Mouse (Mus musculus): ENCODE data around the gene Vsig8. TPM values are rescaled to one million over a fixed set of nuclear protein-coding genes. Genes with fewer than 3 reads are reported as not detected.

Gene Vsig8
- polyA plus RNA-seq, 1 experiment from 2014 or later = 0.12 TPM

DNA sequence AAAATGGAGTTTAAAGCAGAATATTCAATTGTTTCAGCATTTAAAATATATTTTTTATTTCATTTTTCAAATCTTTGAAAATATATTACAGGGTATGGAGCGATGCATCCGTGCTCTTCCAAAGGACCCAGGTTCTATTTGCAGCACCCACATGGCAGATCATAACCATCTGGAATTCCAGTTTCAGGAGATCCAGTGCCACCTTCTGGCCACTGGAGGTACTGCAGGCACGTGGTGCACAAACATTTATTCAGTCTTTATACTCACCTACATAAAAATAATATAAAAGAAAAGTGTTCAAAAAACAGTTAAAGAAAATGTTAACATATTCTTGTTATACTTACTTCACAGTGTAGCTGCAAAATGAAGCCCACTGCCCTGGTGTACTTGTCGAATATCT lies 37.7 kb upstream of the Vsig8 start:
- DNase-seq (ENCODE audit: low spot score) = no peak
- WGBS = 75% methylated on average over 4 of the region's 4 CpGs
- peaks cover 33% of the 10 kb centered on the region for H3K4me1 ChIP-seq

DNA sequence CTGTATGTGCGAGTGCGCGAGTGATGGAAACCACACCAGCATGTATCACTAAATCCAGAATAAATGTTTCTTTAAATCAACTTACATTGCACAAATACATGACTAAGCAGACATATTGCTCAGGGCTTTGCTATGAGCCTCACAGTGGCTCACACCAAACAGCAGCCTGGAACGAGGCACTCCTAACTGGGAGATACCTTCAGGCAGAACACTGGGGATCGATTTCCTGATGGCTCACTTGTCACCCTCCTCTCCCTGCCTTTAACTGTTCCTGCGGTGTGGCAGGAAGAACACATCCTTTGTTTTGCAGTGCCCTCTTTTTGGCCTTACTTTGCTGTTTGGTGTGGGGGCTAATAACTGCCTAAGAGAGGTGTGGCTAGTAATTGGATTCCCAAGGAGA lies 36.1 kb upstream of the Vsig8 start:
- Histone ChIP-seq H3K27ac (replicated peaks) (peak overlapping the region; percentile 71; the same call in 1 of the 2 replicates), H3K4me3 (no peak overlapping the region), H3K9me3 (peaks cover 6% of the 10 kb centered on the region; the same call in 1 of the 2 replicates), H3K27me3 (replicated peaks; ENCODE audit: low read depth, poor library complexity, severe bottlenecking) (peaks cover 13% of the 10 kb centered on the region; the same call in 1 of the 2 replicates), H3K36me3 (replicated peaks) (no peaks in the 10 kb centered on the region), H3K4me1 (peaks cover 25% of the 10 kb centered on the region)
- DNase-seq (ENCODE audit: low spot score) = no peak
- WGBS = 57% methylated on average over 6 of the region's 6 CpGs

More for the DNA sequence above, 37.7 kb upstream of the Vsig8 start:
- Histone ChIP-seq H3K9me3 (peaks cover 6% of the 10 kb centered on the region; the same call in 1 of the 2 replicates), H3K36me3 (replicated peaks) (no peaks in the 10 kb centered on the region), H3K4me3 (no peak overlapping the region), H3K27ac (replicated peaks) (no peak overlapping the region), H3K27me3 (replicated peaks; ENCODE audit: low read depth, poor library complexity, severe bottlenecking) (peaks cover 16% of the 10 kb centered on the region; the same call in 1 of the 2 replicates)

DNA sequence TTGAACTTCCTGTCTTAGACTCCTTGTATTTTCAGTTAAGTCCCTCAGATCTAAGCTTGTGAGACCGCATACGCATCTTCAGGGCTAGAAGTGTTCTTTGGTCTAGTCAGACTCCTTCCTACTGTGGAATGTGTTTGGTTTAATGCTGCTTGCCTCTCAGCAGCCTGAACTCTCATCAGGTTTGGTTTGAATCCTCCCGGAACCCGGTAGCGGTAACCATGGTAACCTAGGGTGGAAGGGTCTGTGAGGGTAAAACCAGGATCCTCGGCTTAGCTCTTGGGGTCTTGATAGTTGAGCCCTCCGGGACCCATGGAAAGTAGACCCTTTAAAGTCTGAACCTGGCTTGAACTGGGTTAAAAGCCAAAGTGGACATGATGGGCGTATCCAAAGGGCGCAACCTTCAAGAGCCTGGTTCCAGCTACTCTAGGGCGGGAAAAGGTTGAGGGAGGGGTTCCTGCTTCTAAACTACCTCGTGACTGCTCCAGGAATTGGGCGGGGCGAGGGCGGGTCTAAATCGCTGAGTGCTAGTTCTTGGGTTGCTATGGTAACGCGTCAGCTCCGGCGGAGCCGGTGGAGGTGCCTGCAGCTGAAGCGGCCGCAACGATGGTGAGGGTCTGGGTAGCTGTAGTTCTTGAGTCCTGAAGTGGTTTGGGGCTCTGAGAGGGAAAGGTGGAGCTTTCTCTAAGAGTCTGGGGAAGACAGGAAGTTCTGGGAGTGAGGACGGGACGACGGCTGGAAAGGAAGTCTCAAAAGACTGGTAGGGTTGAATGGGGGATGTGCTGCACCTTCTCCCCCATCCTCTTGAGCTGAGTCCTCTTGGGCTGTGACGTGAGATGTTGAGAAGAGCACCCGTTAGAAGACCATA lies 34.9 kb upstream of the Vsig8 start, which contains the start of gene Cfap45:
Gene Cfap45 (plus strand): TSS at position 226 of the 865 bp plus-strand sequence.
- Histone ChIP-seq H3K9me3 (peaks cover 6% of the 10 kb centered on the region; the same call in 1 of the 2 replicates), H3K4me3 (peak within 1 kb of the TSS; percentile 48), H3K36me3 (replicated peaks) (no peaks in the 10 kb centered on the region), H3K27me3 (replicated peaks; ENCODE audit: low read depth, poor library complexity, severe bottlenecking) (peaks cover 13% of the 10 kb centered on the region; the same call in 1 of the 2 replicates), H3K27ac (replicated peaks) (peak within 1 kb of the TSS; percentile 71), H3K4me1 (peaks cover 33% of the 10 kb centered on the region)
- WGBS = 3% methylated on average over 28 of the region's 28 CpGs
- DNase-seq (ENCODE audit: low spot score) = peak; percentile 95

DNA sequence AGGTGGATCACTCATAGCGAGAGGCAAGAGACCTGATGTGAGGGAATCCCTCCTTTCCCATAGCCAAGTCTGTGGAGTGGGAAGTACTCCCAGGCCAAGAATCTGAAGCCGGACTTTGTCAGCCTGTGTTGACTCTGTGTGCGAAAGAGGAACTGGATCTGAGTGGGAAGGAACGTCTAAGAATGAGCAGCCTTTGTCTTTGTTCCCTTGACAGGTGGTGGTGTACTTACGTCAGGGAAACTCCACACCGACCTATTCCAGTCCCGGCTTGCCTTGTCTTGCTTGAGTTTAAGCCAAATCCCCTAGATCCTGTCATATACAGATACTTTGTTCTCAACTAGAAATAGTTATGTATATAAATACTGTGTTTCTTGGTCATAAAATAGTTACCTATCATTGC lies 33.2 kb upstream of the Vsig8 start:
- H3K9me3 ChIP-seq = peaks cover 2% of the 10 kb centered on the region; the same call in 1 of the 2 replicates
- no peak overlapping the region for H3K27ac ChIP-seq (replicated peaks)
- no peak overlapping the region for H3K4me3 ChIP-seq
- H3K36me3 ChIP-seq (replicated peaks) = no peaks in the 10 kb centered on the region
- no peak for DNase-seq (ENCODE audit: low spot score)
- peaks cover 30% of the 10 kb centered on the region for H3K27me3 ChIP-seq (replicated peaks; ENCODE audit: low read depth, poor library complexity, severe bottlenecking)
- peaks cover 38% of the 10 kb centered on the region for H3K4me1 ChIP-seq
- WGBS = 63% methylated on average over 7 of the region's 7 CpGs

DNA sequence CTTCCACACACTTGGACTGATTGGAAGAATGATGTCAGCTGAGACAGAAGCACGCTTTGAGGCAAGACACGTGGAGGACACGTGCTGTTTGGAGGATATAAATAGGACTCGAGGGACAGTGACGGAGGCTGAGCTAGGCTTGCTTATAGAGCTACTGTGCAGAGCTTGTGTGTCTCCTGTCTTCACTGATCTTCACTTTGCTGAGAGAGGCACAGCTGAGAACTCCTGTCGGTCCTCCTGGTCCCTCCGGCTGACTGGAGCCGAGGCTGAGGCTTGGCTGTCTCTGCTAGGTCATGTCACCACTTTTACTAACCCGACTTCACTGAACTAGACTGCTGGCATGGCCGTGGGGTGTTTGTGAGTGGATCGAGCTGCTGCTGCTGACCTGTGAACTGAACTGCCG lies 32.0 kb upstream of the Vsig8 start:
- Histone ChIP-seq H3K36me3 (replicated peaks) (no peaks in the 10 kb centered on the region), H3K4me3 (no peak overlapping the region), H3K27ac (replicated peaks) (no peak overlapping the region), H3K9me3 (no peaks in the 10 kb centered on the region), H3K27me3 (replicated peaks; ENCODE audit: low read depth, poor library complexity, severe bottlenecking) (peaks cover 36% of the 10 kb centered on the region), H3K4me1 (peaks cover 38% of the 10 kb centered on the region)
- WGBS = 73% methylated on average over 12 of the region's 12 CpGs
- no peak for DNase-seq (ENCODE audit: low spot score)

DNA sequence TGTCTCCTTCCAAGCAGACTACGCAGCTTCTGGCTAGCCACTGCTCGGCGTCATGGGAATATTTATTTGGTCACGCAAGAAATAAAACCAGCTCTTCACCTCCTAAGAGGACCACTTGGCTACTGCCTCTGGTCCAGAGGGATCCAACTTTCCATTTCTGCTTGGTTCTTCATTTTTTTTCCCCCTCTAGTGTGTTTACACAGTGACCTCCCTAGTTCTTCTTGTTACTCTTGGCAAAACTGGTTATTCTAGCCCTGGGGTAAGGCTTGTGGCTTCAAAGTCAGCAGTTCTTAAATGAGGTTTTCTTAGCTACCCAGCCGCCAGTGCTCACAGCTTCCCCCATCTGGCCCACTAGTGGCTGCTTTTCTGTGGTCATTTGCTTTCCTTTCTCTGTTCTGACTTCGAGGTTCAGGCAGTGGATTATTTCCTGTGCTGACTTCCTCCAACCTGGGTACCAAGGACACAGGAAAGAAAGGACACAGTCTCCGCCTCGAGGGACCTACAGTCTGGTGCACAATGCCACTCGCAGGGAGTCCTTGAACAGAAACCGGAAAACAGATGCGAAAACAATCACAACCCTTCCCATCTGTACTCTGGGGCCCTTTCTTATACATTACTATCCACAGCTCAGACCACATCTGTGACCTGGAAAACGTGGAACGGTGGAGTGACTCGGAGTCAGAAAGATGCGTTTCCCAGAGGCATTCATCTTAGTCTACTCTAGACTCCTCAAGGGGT lies 30.5 kb upstream of the Vsig8 start:
- H3K9me3 ChIP-seq = no peaks in the 10 kb centered on the region
- H3K4me3 ChIP-seq = no peak overlapping the region
- peak overlapping the region; percentile 4; the same call in 1 of the 2 replicates for H3K27ac ChIP-seq (replicated peaks)
- peak; percentile 43 for DNase-seq (ENCODE audit: low spot score)
- H3K4me1 ChIP-seq = peaks cover 36% of the 10 kb centered on the region
- WGBS = 45% methylated on average over 15 of the region's 15 CpGs
- H3K36me3 ChIP-seq (replicated peaks) = no peaks in the 10 kb centered on the region
- H3K27me3 ChIP-seq (replicated peaks; ENCODE audit: low read depth, poor library complexity, severe bottlenecking) = peaks cover 38% of the 10 kb centered on the region

DNA sequence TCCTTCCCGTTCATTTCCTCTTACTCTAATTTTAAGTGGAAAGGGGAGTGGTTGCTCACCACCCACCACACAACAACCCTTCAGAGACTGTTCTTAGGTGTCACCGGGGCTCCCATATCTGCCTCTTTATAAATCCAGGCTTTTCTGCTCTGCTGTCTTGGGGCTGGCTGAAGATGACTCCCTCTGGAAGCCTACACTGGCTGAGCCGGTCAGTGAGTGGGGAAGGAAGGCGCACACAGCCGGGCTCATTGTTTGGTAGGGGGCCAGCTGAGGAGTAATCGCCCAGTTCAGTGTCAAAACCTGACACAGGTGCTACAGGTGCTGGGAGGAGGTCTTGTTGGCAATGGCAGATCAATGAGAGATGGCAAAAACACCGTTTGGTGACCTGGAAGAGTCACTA lies 29.8 kb upstream of the Vsig8 start:
- 65% methylated on average over 7 of the region's 7 CpGs for WGBS
- Histone ChIP-seq H3K4me3 (no peak overlapping the region), H3K27ac (replicated peaks) (peak overlapping the region; percentile 4; the same call in 1 of the 2 replicates), H3K27me3 (replicated peaks; ENCODE audit: low read depth, poor library complexity, severe bottlenecking) (peaks cover 46% of the 10 kb centered on the region), H3K4me1 (peaks cover 37% of the 10 kb centered on the region), H3K9me3 (no peaks in the 10 kb centered on the region), H3K36me3 (replicated peaks) (no peaks in the 10 kb centered on the region)
- DNase-seq (ENCODE audit: low spot score) = no peak

DNA sequence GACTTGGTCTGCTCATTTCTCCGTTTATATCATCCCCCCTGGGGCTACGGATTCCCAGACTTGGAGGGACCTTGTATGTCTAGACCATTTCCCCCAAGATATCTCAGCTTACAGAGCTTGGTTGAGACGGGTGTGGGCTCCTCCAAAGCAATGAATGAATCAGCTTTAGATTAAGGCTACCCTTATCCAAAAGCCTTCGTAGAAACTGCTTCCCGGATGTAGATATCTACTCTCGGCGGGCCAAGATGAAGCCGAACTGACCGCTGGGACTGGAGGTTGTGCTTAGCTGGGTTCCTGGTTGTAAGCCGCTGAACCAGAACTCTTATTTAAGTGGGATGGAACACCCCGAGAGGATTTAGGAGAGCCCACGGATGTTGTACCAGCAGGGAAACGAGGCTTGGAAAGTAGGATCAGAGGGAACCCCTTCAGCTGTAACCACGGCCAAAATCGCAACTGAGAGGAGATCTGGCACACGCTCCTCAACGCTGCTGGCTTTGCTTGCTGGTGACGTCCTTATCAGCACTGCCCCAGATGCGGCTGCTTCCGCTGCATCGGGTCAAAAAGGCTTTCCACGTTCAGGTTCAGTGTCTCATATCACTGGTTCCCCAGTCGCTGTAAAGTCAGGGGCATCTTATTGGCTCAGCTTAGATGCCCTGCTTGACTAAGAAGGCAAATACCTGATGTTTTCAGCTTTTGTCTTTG lies 29.2 kb upstream of the Vsig8 start:
- Histone ChIP-seq H3K4me1 (peaks cover 37% of the 10 kb centered on the region), H3K36me3 (replicated peaks) (no peaks in the 10 kb centered on the region), H3K9me3 (no peaks in the 10 kb centered on the region), H3K27ac (replicated peaks) (no peak overlapping the region), H3K4me3 (no peak overlapping the region), H3K27me3 (replicated peaks; ENCODE audit: low read depth, poor library complexity, severe bottlenecking) (peaks cover 47% of the 10 kb centered on the region)
- 76% methylated on average over 23 of the region's 23 CpGs for WGBS
- DNase-seq (ENCODE audit: low spot score) = no peak

DNA sequence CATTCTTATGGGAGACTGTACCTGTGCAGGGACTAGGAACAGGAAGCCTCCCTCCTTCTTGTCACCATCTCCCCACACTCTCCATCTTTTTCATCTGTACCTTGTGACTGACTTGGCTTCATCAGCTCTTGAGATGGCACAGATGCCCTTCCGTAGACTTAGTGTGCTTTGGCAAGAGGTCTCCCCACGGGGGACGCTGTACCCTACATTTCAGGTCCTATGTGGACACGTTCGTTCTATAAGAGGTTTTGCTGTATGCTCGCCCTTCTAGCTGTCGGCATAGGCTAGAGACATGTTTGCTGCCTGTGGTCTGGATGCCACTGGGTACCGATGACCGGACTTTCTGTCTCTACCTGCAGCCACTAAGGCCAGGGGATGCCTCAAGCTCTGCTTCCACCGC lies 28.3 kb upstream of the Vsig8 start:
- no peak for DNase-seq (ENCODE audit: low spot score)
- Histone ChIP-seq H3K27me3 (replicated peaks; ENCODE audit: low read depth, poor library complexity, severe bottlenecking) (peaks cover 54% of the 10 kb centered on the region), H3K9me3 (no peaks in the 10 kb centered on the region), H3K36me3 (replicated peaks) (no peaks in the 10 kb centered on the region), H3K27ac (replicated peaks) (no peak overlapping the region), H3K4me3 (no peak overlapping the region), H3K4me1 (peaks cover 43% of the 10 kb centered on the region)
- 89% methylated on average over 10 of the region's 10 CpGs for WGBS

DNA sequence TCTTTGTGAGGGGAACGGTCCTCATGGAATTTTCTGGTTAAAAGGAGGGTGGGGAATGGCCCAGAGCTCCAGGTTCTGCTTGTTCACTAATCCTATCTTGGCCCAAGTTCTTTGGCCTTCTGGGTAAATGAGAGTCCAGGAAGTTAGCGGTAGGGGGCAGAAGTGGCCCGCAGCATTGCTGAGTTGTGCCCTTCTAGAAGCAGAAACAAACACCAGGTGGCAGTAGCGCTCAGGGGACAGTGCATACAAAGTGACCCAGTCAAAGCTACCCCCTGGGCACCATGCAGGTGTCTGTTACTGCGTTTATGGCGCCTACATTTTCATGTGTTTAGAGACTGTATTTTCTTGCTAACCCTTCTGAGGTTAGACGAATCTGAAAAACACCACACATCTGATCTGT lies 27.0 kb upstream of the Vsig8 start:
- WGBS = 6% methylated on average over 7 of the region's 7 CpGs
- no peak overlapping the region for H3K27ac ChIP-seq (replicated peaks)
- DNase-seq (ENCODE audit: low spot score) = peak; percentile 88
- peaks cover 49% of the 10 kb centered on the region for H3K4me1 ChIP-seq
- H3K36me3 ChIP-seq (replicated peaks) = no peaks in the 10 kb centered on the region
- peaks cover 67% of the 10 kb centered on the region for H3K27me3 ChIP-seq (replicated peaks; ENCODE audit: low read depth, poor library complexity, severe bottlenecking)
- no peak overlapping the region for H3K4me3 ChIP-seq
- no peaks in the 10 kb centered on the region for H3K9me3 ChIP-seq

DNA sequence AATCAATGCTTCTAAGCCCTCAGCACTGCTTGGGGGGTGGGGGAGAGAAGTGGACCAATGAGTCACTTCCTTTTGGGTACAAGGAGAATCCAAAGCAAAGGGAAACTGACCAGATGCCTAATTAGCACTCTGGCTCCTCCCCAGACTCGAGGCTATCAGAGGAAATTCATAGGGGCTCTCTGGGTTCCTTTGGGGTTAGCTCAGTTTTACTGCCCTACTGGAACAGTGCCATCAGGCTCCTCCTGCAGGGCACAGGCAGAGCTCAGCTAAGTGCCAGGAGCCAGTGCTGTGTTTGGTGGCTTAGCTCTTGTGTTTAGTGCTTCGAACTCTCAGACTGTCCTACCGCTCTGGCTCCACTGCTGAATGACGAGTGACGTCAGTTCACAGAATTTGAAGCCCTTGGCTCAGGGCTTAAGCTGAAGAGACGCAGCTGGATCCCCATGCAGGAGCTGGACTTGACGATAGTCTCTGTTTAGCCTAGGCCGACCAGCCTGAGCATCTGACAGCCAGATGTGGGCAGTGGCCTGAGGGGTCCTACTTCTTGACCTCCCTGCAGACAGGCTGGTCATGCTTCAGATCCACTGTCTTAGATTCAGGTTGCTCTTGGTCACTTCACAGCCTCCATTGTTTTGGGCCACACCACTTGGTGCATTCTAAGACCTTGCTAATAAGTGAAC lies 25.1 kb upstream of the Vsig8 start:
- peaks cover 84% of the 10 kb centered on the region for H3K27me3 ChIP-seq (replicated peaks; ENCODE audit: low read depth, poor library complexity, severe bottlenecking)
- H3K9me3 ChIP-seq = no peaks in the 10 kb centered on the region
- 20% methylated on average over 8 of the region's 8 CpGs for WGBS
- peak; percentile 62 for DNase-seq (ENCODE audit: low spot score)
- H3K4me1 ChIP-seq = peaks cover 39% of the 10 kb centered on the region
- no peak overlapping the region for H3K4me3 ChIP-seq
- no peak overlapping the region for H3K27ac ChIP-seq (replicated peaks)
- no peaks in the 10 kb centered on the region for H3K36me3 ChIP-seq (replicated peaks)

DNA sequence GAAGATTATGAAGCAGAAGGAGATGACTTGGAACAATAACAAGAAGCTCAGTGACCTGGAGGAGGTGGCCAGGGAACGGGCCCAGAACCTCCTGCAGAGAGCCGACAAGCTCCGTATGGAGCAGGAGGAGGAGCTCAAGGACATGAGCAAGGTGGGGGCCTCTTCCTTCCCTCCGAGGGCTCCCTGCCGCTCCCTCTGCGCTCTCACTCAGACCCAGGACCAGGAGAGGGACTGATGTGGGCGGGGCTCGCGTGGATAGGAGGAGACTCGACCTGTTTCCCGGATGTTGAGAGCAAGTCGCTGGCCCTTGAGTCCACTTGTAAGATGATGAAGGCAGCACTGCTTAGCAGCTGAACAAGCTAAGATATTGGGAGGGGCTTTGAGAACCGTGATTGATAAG lies 23.2 kb upstream of the Vsig8 start:
- Histone ChIP-seq H3K9me3 (no peaks in the 10 kb centered on the region), H3K36me3 (replicated peaks) (no peaks in the 10 kb centered on the region), H3K27me3 (replicated peaks; ENCODE audit: low read depth, poor library complexity, severe bottlenecking) (peaks cover 67% of the 10 kb centered on the region), H3K27ac (replicated peaks) (peak overlapping the region; percentile 73), H3K4me1 (peaks cover 33% of the 10 kb centered on the region), H3K4me3 (peak overlapping the region; percentile 53)
- 2% methylated on average over 13 of the region's 13 CpGs for WGBS
- peak; percentile 78 for DNase-seq (ENCODE audit: low spot score)

All from embryonic facial prominence, embryonic 10.5 days (tissue).